10 mouse cellular contexts compared by ENCODE assay signal in genomic region chr14:102983686-102984085, GRCm38 (mm10). TPM values are rescaled to one million over a fixed set of nuclear protein-coding genes. Genes with fewer than 3 reads are reported as not detected.
DNase-seq lines count a peak whose midpoint lies in the region; ATAC-seq lines count a peak whose summit lies in the region.
"Had no signal": no experiment of that assay in that cellular context is flagged by ENCODE, and none has a peak within 500 bp of the region (broad histone marks: within the 10 kb centered on the region; RNA-seq: fewer than 3 reads in every experiment).

No protein-coding gene starts in this region.

- H3K9ac ChIP-seq in heart, embryonic 14.5 days (ENCODE audit: low read length): no peak overlapping the region; the same call in 1 of the 2 replicates
- no peak overlapping the region for H3K9ac ChIP-seq in midbrain, embryonic 16.5 days (ENCODE audit: low read depth, low read length)
- H3K9ac ChIP-seq in hindbrain, embryonic 16.5 days (ENCODE audit: low read depth, low read length): no peak overlapping the region
- no peak overlapping the region for H3K9ac ChIP-seq in stomach, embryonic 15.5 days

- no peak overlapping the region for H3K27ac ChIP-seq in heart, embryonic 14.5 days (replicated peaks in 1 of 2; ENCODE audit: control insufficient read depth in 1 of 2, insufficient read depth in 1 of 2, low read depth in 2 of 2, low read length in 2 of 2)
- no peak overlapping the region for H3K27ac ChIP-seq in midbrain, embryonic 10.5 days (replicated peaks)
- no peak overlapping the region for H3K27ac ChIP-seq in midbrain, embryonic 16.5 days (ENCODE audit: low read length)
- H3K27ac ChIP-seq in hindbrain, embryonic 16.5 days (ENCODE audit: low read depth, low read length): no peak overlapping the region
- H3K27ac ChIP-seq in stomach, embryonic 15.5 days: no peak overlapping the region

- peak overlapping the region in 1 of 2 experiments; percentile 76; a peak in 1 of 4 replicates for H3K4me3 ChIP-seq in heart, embryonic 14.5 days (ENCODE audit: control insufficient read depth in 1 of 2, insufficient read depth in 1 of 2, low read depth in 1 of 2, low read length in 2 of 2)
- peak overlapping the region; percentile 61; the same call in 1 of the 2 replicates for H3K4me3 ChIP-seq in midbrain, embryonic 10.5 days
- no peak overlapping the region for H3K4me3 ChIP-seq in midbrain, embryonic 16.5 days (ENCODE audit: low read depth, low read length)
- H3K4me3 ChIP-seq in hindbrain, embryonic 16.5 days (ENCODE audit: low read length): no peak overlapping the region
- H3K4me3 ChIP-seq in stomach, embryonic 15.5 days (replicated peaks): no peak overlapping the region

- H3K4me1 ChIP-seq in heart, embryonic 14.5 days (ENCODE audit: control insufficient read depth in 2 of 2, insufficient read depth in 2 of 2, low read length in 2 of 2): peaks cover 8% of the 10 kb centered on the region in 2 experiments; a peak in 2 of 4 replicates
- peaks cover 30% of the 10 kb centered on the region for H3K4me1 ChIP-seq in midbrain, embryonic 10.5 days
- peaks cover 11% of the 10 kb centered on the region for H3K4me1 ChIP-seq in midbrain, embryonic 16.5 days (ENCODE audit: control insufficient read depth, insufficient read depth, low read length)
- H3K4me1 ChIP-seq in hindbrain, embryonic 16.5 days (ENCODE audit: control insufficient read depth, insufficient read depth, low read depth, low read length): peaks cover 6% of the 10 kb centered on the region
- 0 out of 2 replicates have a peak, but pooled peaks cover 5% of the 10 kb centered on the region for H3K4me1 ChIP-seq in stomach, embryonic 15.5 days

- ATAC-seq in heart, embryonic 14.5 days (ENCODE audit: insufficient number of reproducible peaks, insufficient read depth, low FRiP score, low read depth): no peak
- no peak for ATAC-seq in midbrain, embryonic 16.5 days
- no peak for ATAC-seq in hindbrain, embryonic 16.5 days
- no peak for ATAC-seq in stomach, embryonic 15.5 days (ENCODE audit: insufficient read depth, low FRiP score, low read depth)
- ATAC-seq in inflammation-experienced regulatory T-cells, adult 6 months: no peak

- peak overlapping the region; percentile 99 for H3K4me2 ChIP-seq in heart, embryonic 14.5 days (ENCODE audit: low read length)
- H3K4me2 ChIP-seq in midbrain, embryonic 16.5 days (ENCODE audit: low read length): no peak overlapping the region
- peak overlapping the region; percentile 84 for H3K4me2 ChIP-seq in hindbrain, embryonic 16.5 days (ENCODE audit: low read length)
- H3K4me2 ChIP-seq in stomach, embryonic 15.5 days: peak overlapping the region; percentile 91

- WGBS in heart, embryonic 14.5 days: 66% methylated on average over 8 of the region's 8 CpGs
- 74% methylated on average over 8 of the region's 8 CpGs for WGBS in midbrain, embryonic 10.5 days
- 78% methylated on average over 8 of the region's 8 CpGs for WGBS in midbrain, embryonic 16.5 days
- 72% methylated on average over 8 of the region's 8 CpGs for WGBS in hindbrain, embryonic 16.5 days
- WGBS in stomach, embryonic 15.5 days: 66% methylated on average over 8 of the region's 8 CpGs

- no peaks in the 10 kb centered on the region for H3K9me3 ChIP-seq in heart, embryonic 14.5 days (ENCODE audit: control insufficient read depth, low read length)
- no peaks in the 10 kb centered on the region for H3K9me3 ChIP-seq in midbrain, embryonic 10.5 days (replicated peaks)
- no peaks in the 10 kb centered on the region for H3K9me3 ChIP-seq in midbrain, embryonic 16.5 days (replicated peaks; ENCODE audit: control insufficient read depth, low read length, poor library complexity, severe bottlenecking)
- H3K9me3 ChIP-seq in hindbrain, embryonic 16.5 days (ENCODE audit: control insufficient read depth, low read length): no peaks in the 10 kb centered on the region
- H3K9me3 ChIP-seq in stomach, embryonic 15.5 days: no peaks in the 10 kb centered on the region

- no peak for DNase-seq in heart, adult 9 months (ENCODE audit: low spot score in 2 of 2)
- no peak for DNase-seq in midbrain, embryonic 10.5 days (ENCODE audit: low spot score)
- DNase-seq in thymus, postnatal 14 days: no peak
- DNase-seq: cerebellum, postnatal 14 days; kidney, postnatal 25 days had no signal

- H3K27me3 ChIP-seq in heart, embryonic 14.5 days (ENCODE audit: control insufficient read depth, insufficient read depth, low read length): no peaks in the 10 kb centered on the region
- peaks cover 33% of the 10 kb centered on the region for H3K27me3 ChIP-seq in midbrain, embryonic 10.5 days (ENCODE audit: low read depth, poor library complexity, severe bottlenecking)
- no peaks in the 10 kb centered on the region for H3K27me3 ChIP-seq in midbrain, embryonic 16.5 days (ENCODE audit: control insufficient read depth, insufficient read depth, low read depth, low read length)
- H3K27me3 ChIP-seq in hindbrain, embryonic 16.5 days (replicated peaks; ENCODE audit: control insufficient read depth, insufficient read depth, low read length): no peaks in the 10 kb centered on the region
- no peaks in the 10 kb centered on the region for H3K27me3 ChIP-seq in stomach, embryonic 15.5 days (replicated peaks)

- no peaks in the 10 kb centered on the region for H3K36me3 ChIP-seq in heart, embryonic 14.5 days (ENCODE audit: control insufficient read depth, insufficient read depth, low read length)
- H3K36me3 ChIP-seq in midbrain, embryonic 10.5 days: no peaks in the 10 kb centered on the region
- H3K36me3 ChIP-seq in midbrain, embryonic 16.5 days (ENCODE audit: control insufficient read depth, insufficient read depth, low read length): no peaks in the 10 kb centered on the region
- no peaks in the 10 kb centered on the region for H3K36me3 ChIP-seq in hindbrain, embryonic 16.5 days (ENCODE audit: control insufficient read depth, insufficient read depth, low read length)
- no peaks in the 10 kb centered on the region for H3K36me3 ChIP-seq in stomach, embryonic 15.5 days

RNA-seq across cellular contexts. Expression of gene Kctd12, which starts 1.2 kb away (rescaled TPM):
- polyA plus RNA-seq in heart, embryonic 14.5 days (2014; fragmentation: Nextera tagmentation; extraction: Ambion mirVana): 5.8 and 9.0 TPM in 2 replicates
- polyA plus RNA-seq in midbrain, embryonic 10.5 days (2016; fragmentation: Nextera tagmentation; extraction: Ambion mirVana): 5.6 and 6.0 TPM in 2 replicates
- 15.7 and 17.0 TPM in 2 replicates for polyA plus RNA-seq in midbrain, embryonic 16.5 days (2015; fragmentation: Nextera tagmentation; extraction: Ambion mirVana)
- polyA plus RNA-seq in hindbrain, embryonic 16.5 days (2015; fragmentation: Nextera tagmentation; extraction: Ambion mirVana): 13.0 and 14.6 TPM in 2 replicates
- 14.8 and 19.2 TPM in 2 replicates for polyA plus RNA-seq in stomach, embryonic 15.5 days (2015; fragmentation: Nextera tagmentation; extraction: Ambion mirVana)
- polyA plus RNA-seq in inflammation-experienced regulatory T-cells, adult 6 months (2017; shearing (Covaris generic)): 1 to 10 TPM in 1 of 3 experiments, under 1 TPM in 2; 0.44 to 1.4 (median 0.91) TPM
